Mouse (Mus musculus) MEL (cell line): ENCODE measurements around the gene Lair1. TPM values are rescaled to one million over a fixed set of nuclear protein-coding genes. Genes with fewer than 3 reads are reported as not detected.

Experiments used
- DNase-seq: peaks from one replicate; pipeline ENCODE4 v3.0.0; 2011; ENCODE audit warnings: low read depth, low spot score
- H3K27ac ChIP-seq: 2 replicates; pipeline ENCODE4 v1.5.1; 2012; ENCODE audit warnings: low read depth, mild to moderate bottlenecking, control low read depth, low read length, moderate library complexity; ENCODE audit not compliant: control insufficient read depth
- H3K27me3 ChIP-seq, 2 experiments: fragments of 150-350 bp in 1 of 2; sonication (generic) in 1 of 2; 2 replicates each; pipeline ENCODE4 v1.6.1; 2012; ENCODE audit warnings: low read length in 2 of 2, mild to moderate bottlenecking in 2 of 2, improper control_type of control experiment in 1 of 2, moderate library complexity in 1 of 2; ENCODE audit not compliant: insufficient read depth in 2 of 2, control insufficient read depth in 1 of 2
- H3K36me3 ChIP-seq, 2 experiments: 2 replicates each; pipeline ENCODE4 v1.6.1; 2012 to 2014; ENCODE audit warnings: low read length in 2 of 2, improper control_type of control experiment in 1 of 2, inconsistent platforms in 1 of 2, mild to moderate bottlenecking in 1 of 2; ENCODE audit not compliant: insufficient read depth in 2 of 2, control insufficient read depth in 1 of 2
- H3K4me1 ChIP-seq, 2 experiments: fragments of 150-350 bp in 1 of 2; sonication (generic) in 1 of 2; 2 replicates each; pipeline ENCODE4 v1.6.1; 2012; ENCODE audit warnings: low read length in 2 of 2, improper control_type of control experiment in 1 of 2, mild to moderate bottlenecking in 1 of 2; ENCODE audit not compliant: insufficient read depth in 2 of 2, control insufficient read depth in 1 of 2
- H3K4me3 ChIP-seq, 2 experiments: fragments of 150-350 bp in 1 of 2; sonication (generic) in 1 of 2; 2 replicates each; pipeline ENCODE4 v1.5.1; 2012; ENCODE audit warnings: low read depth in 2 of 2, low read length in 2 of 2, mild to moderate bottlenecking in 2 of 2, moderate library complexity in 2 of 2, control low read depth in 1 of 2, improper control_type of control experiment in 1 of 2; ENCODE audit not compliant: control insufficient read depth in 1 of 2, insufficient read depth in 1 of 2
- H3K79me2 ChIP-seq: 2 replicates; pipeline ENCODE4 v1.6.1; 2012; ENCODE audit warnings: mild to moderate bottlenecking, low read length, moderate library complexity; ENCODE audit not compliant: control insufficient read depth, poor library complexity, insufficient read depth
- H3K9ac ChIP-seq: 2 replicates; pipeline ENCODE4 v1.6.1; 2012; ENCODE audit warnings: low read depth, mild to moderate bottlenecking, control low read depth, low read length, moderate library complexity; ENCODE audit not compliant: control insufficient read depth, poor library complexity, severe bottlenecking
- H3K9me3 ChIP-seq: fragments of 150-350 bp; sonication (generic); replicated peaks from 2 replicates; pipeline ENCODE4 v1.6.1; 2012; ENCODE audit warnings: mild to moderate bottlenecking, low read length, improper control_type of control experiment, moderate library complexity; ENCODE audit not compliant: insufficient read depth
- BHLHE40 ChIP-seq: IDR thresholded peaks from 2 replicates; pipeline ENCODE4 v1.6.1; 2012; ENCODE audit warnings: low read depth, mild to moderate bottlenecking, inconsistent platforms, low read length, improper control_type of control experiment, borderline replicate concordance
- CHD1 ChIP-seq: IDR thresholded peaks from 2 replicates; pipeline ENCODE4 v1.6.1; 2012; ENCODE audit warnings: low read depth, mild to moderate bottlenecking, inconsistent platforms, low read length, improper control_type of control experiment
- ELF1 ChIP-seq: IDR thresholded peaks from 2 replicates; pipeline ENCODE4 v1.6.1; 2014; ENCODE audit warnings: low read depth, mild to moderate bottlenecking, inconsistent platforms, low read length, improper control_type of control experiment, moderate library complexity
- JUND ChIP-seq: IDR thresholded peaks from 2 replicates; pipeline ENCODE4 v1.6.1; 2011; ENCODE audit warnings: low read depth, mild to moderate bottlenecking, improper control_type of control experiment, low read length
- KAT2A ChIP-seq: conservative IDR thresholded peaks from 2 replicates; pipeline ENCODE4 v1.6.1; 2012; ENCODE audit warnings: low read depth, low read length, improper control_type of control experiment, inconsistent platforms
- MAZ ChIP-seq: IDR thresholded peaks from 2 replicates; pipeline ENCODE4 v1.6.1; 2012; ENCODE audit warnings: low read depth, mild to moderate bottlenecking, inconsistent platforms, low read length, improper control_type of control experiment
- MEF2A ChIP-seq: IDR thresholded peaks from 2 replicates; pipeline ENCODE4 v1.6.1; 2014; ENCODE audit warnings: low read depth, mild to moderate bottlenecking, inconsistent platforms, low read length, improper control_type of control experiment; ENCODE audit not compliant: poor library complexity, insufficient replicate concordance, severe bottlenecking; ENCODE audit errors: extremely low read depth
- MXI1 ChIP-seq: IDR thresholded peaks from 2 replicates; pipeline ENCODE4 v1.6.1; 2011; ENCODE audit warnings: mild to moderate bottlenecking, low read depth, low read length, improper control_type of control experiment
- MYC ChIP-seq: IDR thresholded peaks from 2 replicates; pipeline ENCODE4 v1.6.1; 2011; ENCODE audit warnings: low read depth, mild to moderate bottlenecking, low read length, improper control_type of control experiment, moderate library complexity
- NELFE ChIP-seq: IDR thresholded peaks from 2 replicates; pipeline ENCODE4 v1.6.1; 2011; ENCODE audit warnings: low read depth, low read length, improper control_type of control experiment
- NRF1 ChIP-seq: IDR thresholded peaks from 2 replicates; pipeline ENCODE4 v1.6.1; 2014; ENCODE audit warnings: low read depth, mild to moderate bottlenecking, inconsistent platforms, low read length, improper control_type of control experiment, moderate library complexity; ENCODE audit not compliant: poor library complexity, insufficient read depth, severe bottlenecking
- POLR2A ChIP-seq, 2 experiments: IDR thresholded peaks; 2 replicates each; pipeline ENCODE4 v1.6.1; 2011 to 2012; ENCODE audit warnings: low read length in 2 of 2, mild to moderate bottlenecking in 2 of 2, control low read depth in 1 of 2, improper control_type of control experiment in 1 of 2, low read depth in 1 of 2, moderate library complexity in 1 of 2; ENCODE audit not compliant: control insufficient read depth in 1 of 2, insufficient read depth in 1 of 2, poor library complexity in 1 of 2
- POLR2AphosphoS2 ChIP-seq: IDR thresholded peaks from 2 replicates; pipeline ENCODE4 v1.6.1; 2011; ENCODE audit warnings: low read length, improper control_type of control experiment
- POLR2AphosphoS5 ChIP-seq: IDR thresholded peaks from 2 replicates; pipeline ENCODE4 v1.6.1; 2012; ENCODE audit warnings: low read depth, borderline replicate concordance, mild to moderate bottlenecking, inconsistent platforms, low read length, moderate library complexity, mixed read lengths
- SIN3A ChIP-seq: IDR thresholded peaks from 2 replicates; pipeline ENCODE4 v1.6.1; 2012; ENCODE audit warnings: low read length, improper control_type of control experiment, inconsistent platforms
- SMC3 ChIP-seq: IDR thresholded peaks from 2 replicates; pipeline ENCODE4 v1.6.1; 2011; ENCODE audit warnings: low read depth, low read length, improper control_type of control experiment
- TCF12 ChIP-seq: IDR thresholded peaks from 2 replicates; pipeline ENCODE4 v1.6.1; 2014; ENCODE audit warnings: low read depth, mild to moderate bottlenecking, inconsistent platforms, low read length, improper control_type of control experiment, moderate library complexity
- UBTF ChIP-seq: IDR thresholded peaks from 2 replicates; pipeline ENCODE4 v1.6.1; 2012; ENCODE audit warnings: low read depth, mild to moderate bottlenecking, inconsistent platforms, low read length, improper control_type of control experiment, moderate library complexity, borderline replicate concordance; ENCODE audit not compliant: insufficient read depth
- USF1 ChIP-seq: IDR thresholded peaks from 2 replicates; pipeline ENCODE4 v1.6.1; 2014; ENCODE audit warnings: low read depth, mild to moderate bottlenecking, inconsistent platforms, low read length, improper control_type of control experiment, moderate library complexity
- ZKSCAN1 ChIP-seq: IDR thresholded peaks from 2 replicates; pipeline ENCODE4 v1.6.1; 2012; ENCODE audit warnings: low read depth, mild to moderate bottlenecking, inconsistent platforms, low read length, improper control_type of control experiment, moderate library complexity
- ZMIZ1 ChIP-seq: IDR thresholded peaks from 2 replicates; pipeline ENCODE4 v1.6.1; 2012; ENCODE audit warnings: low read depth, mild to moderate bottlenecking, inconsistent platforms, low read length, improper control_type of control experiment, moderate library complexity
- polyA plus RNA-seq, 2 experiments: library from polyadenylated mRNA; stranded (reverse) in 1 of 2; unstranded in 1 of 2; fragments of >175 nt in 1 of 2; fragments of >200 nt in 1 of 2; gene quantifications; 2 replicates each; pipeline versions ENCODE4 v1.2.1 to v1.2.4; 2012; ENCODE audit warnings: low replicate concordance in 2 of 2, low read depth in 1 of 2; ENCODE audit not compliant: insufficient read length in 2 of 2, insufficient read depth in 1 of 2, missing spikeins in 1 of 2
- total RNA-seq: library from RNA; depleted of rRNA; stranded (reverse); fragments of 300-350 nt; gene quantifications from 2 replicates; pipeline ENCODE4 v1.2.3, GENCODE M21; 2012

Lair1 gene
- total and polyA plus RNA-seq, 3 experiments = 0.15 to 0.31 TPM; not detected in 1

- H3K9ac ChIP-seq = no peak overlapping the region
- no peak overlapping the region for H3K27ac ChIP-seq
- no peak for DNase-seq
- H3K79me2 ChIP-seq = no peaks in the 10 kb centered on the region
- no peaks in the 10 kb centered on the region for H3K36me3 ChIP-seq
- H3K4me1 ChIP-seq = no peaks in the 10 kb centered on the region
- no peak for TF ChIP-seq ELF1
- no peak for TF ChIP-seq POLR2A (IDR thresholded peaks at IDR 0.05; ENCODE audit: control insufficient read depth in 1 of 2, insufficient read depth in 1 of 2, low read depth in 1 of 2, low read length in 2 of 2, poor library complexity in 1 of 2)
- no peak for TF ChIP-seq MXI1
- no peak for TF ChIP-seq NELFE
- TF ChIP-seq MAZ = no peak
- no peak for TF ChIP-seq CHD1
- no peak for TF ChIP-seq USF1
- no peak for TF ChIP-seq POLR2AphosphoS2
- TF ChIP-seq TCF12 = no peak
- TF ChIP-seq KAT2A = no peak
- TF ChIP-seq ZKSCAN1 = no peak
- no peak for TF ChIP-seq ZMIZ1
- no peak for TF ChIP-seq BHLHE40
- TF ChIP-seq JUND = no peak
- no peak for TF ChIP-seq MEF2A
- no peak for TF ChIP-seq MYC
- TF ChIP-seq NRF1 = no peak
- TF ChIP-seq POLR2AphosphoS5 = no peak
- TF ChIP-seq UBTF = no peak
- TF ChIP-seq SIN3A = no peak
- H3K4me3 ChIP-seq = no peak overlapping the region
- 0 out of 4 replicates have a peak, but pooled peaks cover 0 to 2% of the 10 kb centered on the region in 2 experiments for H3K27me3 ChIP-seq
- no peaks in the 10 kb centered on the region for H3K9me3 ChIP-seq
These were observed 35.8 kb upstream of the Lair1 start for GRCm38 (mm10) chr7:4098832-4099231.

GRCm38 (mm10) chr7:4098301-4098700, 35.3 kb upstream of the Lair1 start:
- Histone ChIP-seq H3K9ac (no peak overlapping the region), H3K9me3 (no peaks in the 10 kb centered on the region), H3K79me2 (no peaks in the 10 kb centered on the region), H3K4me1 (no peaks in the 10 kb centered on the region), H3K36me3 (no peaks in the 10 kb centered on the region), H3K27ac (no peak overlapping the region), H3K27me3 (0 out of 4 replicates have a peak, but pooled peaks cover 0 to 2% of the 10 kb centered on the region in 2 experiments), H3K4me3 (no peak overlapping the region)
- no peak for DNase-seq
- no peak for TF ChIP-seq POLR2A (IDR thresholded peaks at IDR 0.05; ENCODE audit: control insufficient read depth in 1 of 2, insufficient read depth in 1 of 2, low read depth in 1 of 2, low read length in 2 of 2, poor library complexity in 1 of 2)
- TF ChIP-seq ELF1 = no peak
- TF ChIP-seq SMC3 = no peak
- no peak for TF ChIP-seq MEF2A
